Mouse (Mus musculus) heart, adult 18-20 months (tissue): Measurements from ENCODE around the gene Slc5a4a. TPM values are rescaled to one million over a fixed set of nuclear protein-coding genes. Genes with fewer than 3 reads are reported as not detected.

Source experiments
- DNase-seq, 2 experiments: peaks; one replicate each; pipeline ENCODE4 v3.0.0; 2021 to 2022; ENCODE audit warnings: mixed read lengths in 1 of 2
- long read RNA-seq, 2 experiments: library from polyadenylated mRNA; stranded (forward); transcript quantifications; one replicate each; pipeline ENCODE4 v2.0.0; 2021
- total RNA-seq, 2 experiments: library from RNA; stranded (reverse); gene quantifications; 2 replicates each; pipeline ENCODE4 v1.2.3; 2021

The Slc5a4a gene
- total RNA-seq, result not detected
- long read RNA-seq, experiment 1, result 0 reads
- long read RNA-seq, experiment 2, result 0 reads

- DNase-seq, result no peak
These were observed at the start of gene Slc5a4a for GRCm38 (mm10) chr10:76147278-76147677. TSS of gene Slc5a4a (plus strand) at chr10:76147451.

- no peak for DNase-seq
These were observed 36.4 kb upstream of the Slc5a4a start, which contains the start of gene Slc5a4b for GRCm38 (mm10) chr10:76110861-76111260. TSS of gene Slc5a4b (minus strand) at chr10:76110961.

- DNase-seq, result peak; percentile 21 to 34
These were observed 29.3 kb upstream of the Slc5a4a start for GRCm38 (mm10) chr10:76117966-76118365.

- DNase-seq, result peak in 1 of 2 experiments; percentile 13
These were observed 28.5 kb upstream of the Slc5a4a start for GRCm38 (mm10) chr10:76118741-76119140.

- DNase-seq, result no peak
These were observed 27.0 kb upstream of the Slc5a4a start for GRCm38 (mm10) chr10:76120124-76120711.

- DNase-seq, result no peak
These were observed 25.8 kb upstream of the Slc5a4a start for GRCm38 (mm10) chr10:76121495-76121894.

- no peak for DNase-seq
These were observed 14.7 kb upstream of the Slc5a4a start for GRCm38 (mm10) chr10:76132506-76132905.

GRCm38 (mm10) chr10:76136318-76136717 lies 10.9 kb upstream of the Slc5a4a start:
- no peak for DNase-seq

GRCm38 (mm10) chr10:76146846-76147245 lies 405 bp upstream of the Slc5a4a start:
- DNase-seq, result no peak

- no peak for DNase-seq
These were observed 8.7 kb downstream of the Slc5a4a start for GRCm38 (mm10) chr10:76155911-76156310.

GRCm38 (mm10) chr10:76157528-76157927 lies 10.3 kb downstream of the Slc5a4a start:
- DNase-seq, result no peak

- no peak for DNase-seq
These were observed 10.8 kb downstream of the Slc5a4a start for GRCm38 (mm10) chr10:76158009-76158408.

GRCm38 (mm10) chr10:76174899-76175298 lies 27.6 kb downstream of the Slc5a4a start:
- no peak for DNase-seq

- DNase-seq, result no peak
These were observed 38.0 kb downstream of the Slc5a4a start for GRCm38 (mm10) chr10:76185216-76185615.

- DNase-seq, result no peak
These were observed 40.8 kb downstream of the Slc5a4a start for GRCm38 (mm10) chr10:76188010-76188409.

- DNase-seq, result no peak
These were observed 54.2 kb downstream of the Slc5a4a start for GRCm38 (mm10) chr10:76201416-76201815.

GRCm38 (mm10) chr10:76201978-76202377 lies 54.7 kb downstream of the Slc5a4a start:
- peak; percentile 37 to 85 for DNase-seq

- peak; percentile 8 to 37 for DNase-seq
These were observed 56.6 kb downstream of the Slc5a4a start for GRCm38 (mm10) chr10:76203798-76204283.

GRCm38 (mm10) chr10:76207262-76207796 lies 60.1 kb downstream of the Slc5a4a start:
- DNase-seq, result no peak

GRCm38 (mm10) chr10:76209241-76209640 lies 62.0 kb downstream of the Slc5a4a start:
- no peak for DNase-seq

GRCm38 (mm10) chr10:76210806-76211205 lies 63.6 kb downstream of the Slc5a4a start:
- no peak for DNase-seq

- no peak for DNase-seq
These were observed 64.9 kb downstream of the Slc5a4a start for GRCm38 (mm10) chr10:76212121-76212520.

- no peak for DNase-seq
These were observed 66.9 kb downstream of the Slc5a4a start for GRCm38 (mm10) chr10:76214161-76214560.

- DNase-seq, result no peak
These were observed 69.8 kb downstream of the Slc5a4a start for GRCm38 (mm10) chr10:76217056-76217455.
